Mouse (Mus musculus): ENCODE results near the gene Atxn1. TPM values are rescaled to one million over a fixed set of nuclear protein-coding genes. Genes with fewer than 3 reads are reported as not detected.

The Atxn1 gene
- polyA plus RNA-seq, 1 experiment from 2014 or later = 8.5 TPM

DNA sequence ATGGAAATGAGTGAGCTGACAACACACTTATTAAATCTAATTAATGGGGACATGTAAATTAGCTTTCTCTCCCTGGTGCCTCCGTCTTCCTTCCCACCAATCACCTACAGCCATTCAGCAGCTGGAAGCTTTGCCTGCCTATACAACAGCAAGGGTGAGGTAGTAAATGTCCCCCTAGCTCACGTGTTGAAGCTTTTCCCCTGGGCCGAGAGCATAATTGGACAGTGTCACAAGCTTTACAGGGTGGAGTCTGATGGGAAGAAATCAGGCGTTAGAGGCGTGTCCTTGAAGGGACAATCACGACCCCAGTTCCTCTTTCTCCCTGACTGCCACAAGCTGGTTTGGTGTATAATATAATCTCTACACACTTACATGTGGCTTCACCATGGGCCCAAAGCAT is 364.4 kb downstream of the Atxn1 start:
- Histone ChIP-seq H3K36me3 (no peaks in the 10 kb centered on the region), H3K27me3 (no peaks in the 10 kb centered on the region), H3K27ac (no peak overlapping the region), H3K4me2 (no peak overlapping the region), H3K9ac (no peak overlapping the region), H3K4me1 (peaks cover 3% of the 10 kb centered on the region; the same call in 1 of the 2 replicates), H3K9me3 (no peaks in the 10 kb centered on the region), H3K4me3 (no peak overlapping the region)
- WGBS = 69% methylated on average over 6 of the region's 6 CpGs
- no peak for ATAC-seq (ENCODE audit: borderline replicate concordance, extremely low read depth, low FRiP score, low TSS enrichment)

DNA sequence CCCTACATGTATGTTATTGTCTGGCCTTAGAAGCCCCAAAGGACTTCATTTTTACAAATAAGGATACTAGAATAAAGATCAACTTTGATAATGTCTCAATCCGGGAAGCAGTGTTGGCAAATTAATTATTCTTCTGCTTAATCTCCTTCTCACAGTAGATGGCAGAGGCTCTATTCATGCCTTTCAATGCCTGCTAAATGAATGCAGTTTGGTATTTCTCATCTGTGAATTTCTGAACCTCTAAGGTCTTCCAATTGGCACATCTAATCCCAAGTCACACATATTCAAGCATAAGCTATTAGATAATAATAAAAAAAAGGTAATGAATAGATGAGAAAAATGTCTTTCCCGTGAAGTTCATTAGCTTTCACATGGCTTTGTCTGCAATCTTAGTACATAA is 365.0 kb downstream of the Atxn1 start:
- Histone ChIP-seq H3K36me3 (no peaks in the 10 kb centered on the region), H3K9ac (no peak overlapping the region), H3K4me2 (no peak overlapping the region), H3K4me3 (no peak overlapping the region), H3K27ac (no peak overlapping the region), H3K4me1 (peaks cover 3% of the 10 kb centered on the region; the same call in 1 of the 2 replicates), H3K9me3 (no peaks in the 10 kb centered on the region), H3K27me3 (no peaks in the 10 kb centered on the region)
- no peak for ATAC-seq (ENCODE audit: borderline replicate concordance, extremely low read depth, low FRiP score, low TSS enrichment)
- WGBS = 88% methylated on average over 2 of the region's 2 CpGs

DNA sequence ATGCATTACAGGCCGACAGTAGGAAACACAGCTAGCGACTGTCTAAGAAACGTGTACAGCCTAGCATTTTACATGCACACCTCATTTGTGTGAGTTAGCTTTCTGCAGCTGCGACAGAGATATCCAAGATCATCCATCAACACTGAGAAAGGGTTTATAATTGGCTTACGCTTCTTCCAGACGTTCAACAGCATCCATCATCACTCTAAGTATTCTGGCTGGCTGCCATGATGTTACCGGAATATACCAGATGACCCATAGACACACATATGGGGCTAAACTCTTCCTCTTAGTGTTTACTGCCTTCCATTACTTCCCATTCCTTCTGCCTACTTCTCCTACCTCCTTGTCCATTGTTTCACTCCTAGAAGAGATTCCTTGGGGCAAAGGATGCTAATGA is 369.4 kb downstream of the Atxn1 start:
- Histone ChIP-seq H3K27me3 (no peaks in the 10 kb centered on the region), H3K4me3 (no peak overlapping the region), H3K36me3 (no peaks in the 10 kb centered on the region), H3K4me1 (peaks cover 6% of the 10 kb centered on the region; the same call in 1 of the 2 replicates), H3K9me3 (no peaks in the 10 kb centered on the region), H3K27ac (no peak overlapping the region), H3K9ac (no peak overlapping the region), H3K4me2 (no peak overlapping the region)
- WGBS = 32% methylated on average over 7 of the region's 7 CpGs
- no peak for ATAC-seq (ENCODE audit: borderline replicate concordance, extremely low read depth, low FRiP score, low TSS enrichment)

DNA sequence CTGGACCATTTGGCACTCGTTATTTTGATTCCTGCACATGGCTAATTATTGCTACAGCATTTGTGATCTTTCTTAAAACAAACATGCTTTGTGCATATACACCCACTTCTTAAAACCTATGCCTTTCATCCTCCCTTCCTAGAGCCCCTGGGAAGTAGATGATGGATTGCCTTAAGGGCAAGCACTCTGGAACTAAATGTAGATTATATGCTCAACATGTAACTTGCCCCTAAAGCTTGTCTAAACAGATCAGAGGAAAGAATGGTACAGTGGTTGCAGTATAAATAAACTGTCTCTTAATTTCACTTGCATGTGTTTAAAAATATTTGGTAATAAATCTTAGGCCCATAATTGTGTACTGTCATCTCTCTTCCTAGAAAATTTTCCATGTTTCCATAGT is 370.9 kb downstream of the Atxn1 start:
- H3K4me2 ChIP-seq = no peak overlapping the region
- no peak overlapping the region for H3K9ac ChIP-seq
- no peaks in the 10 kb centered on the region for H3K36me3 ChIP-seq
- H3K9me3 ChIP-seq = no peaks in the 10 kb centered on the region
- peaks cover 6% of the 10 kb centered on the region; the same call in 1 of the 2 replicates for H3K4me1 ChIP-seq
- no peaks in the 10 kb centered on the region for H3K27me3 ChIP-seq
- peak; percentile 46; the same call in 1 of the 2 replicates for ATAC-seq (ENCODE audit: borderline replicate concordance, extremely low read depth, low FRiP score, low TSS enrichment)
- H3K27ac ChIP-seq = no peak overlapping the region
- H3K4me3 ChIP-seq = no peak overlapping the region
- WGBS = 18% methylated on average over 1 of the region's 1 CpGs

DNA sequence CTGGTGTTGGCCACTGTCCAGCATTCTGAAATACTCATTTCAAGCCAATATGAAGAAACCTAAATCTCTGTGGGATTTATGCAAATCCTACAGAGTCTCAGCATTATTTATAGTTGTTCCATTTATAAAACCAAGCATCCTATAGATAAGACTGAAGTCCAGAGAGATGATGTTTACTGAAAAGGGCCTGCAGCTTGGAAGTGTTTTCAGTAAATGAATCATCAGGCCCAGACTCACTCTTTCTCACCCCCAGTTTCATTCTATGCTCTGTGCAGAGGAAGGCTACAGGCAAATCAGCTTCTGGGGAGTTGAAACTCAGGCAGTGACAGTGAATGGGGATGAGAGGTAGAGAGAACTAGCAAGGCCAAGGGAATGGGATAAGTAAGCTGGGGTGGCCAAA is 373.9 kb downstream of the Atxn1 start:
- Histone ChIP-seq H3K27me3 (no peaks in the 10 kb centered on the region), H3K4me3 (no peak overlapping the region), H3K9ac (no peak overlapping the region), H3K4me1 (peaks cover 6% of the 10 kb centered on the region; the same call in 1 of the 2 replicates), H3K36me3 (no peaks in the 10 kb centered on the region), H3K27ac (no peak overlapping the region), H3K9me3 (no peaks in the 10 kb centered on the region), H3K4me2 (no peak overlapping the region)
- no peak for ATAC-seq (ENCODE audit: borderline replicate concordance, extremely low read depth, low FRiP score, low TSS enrichment)

DNA sequence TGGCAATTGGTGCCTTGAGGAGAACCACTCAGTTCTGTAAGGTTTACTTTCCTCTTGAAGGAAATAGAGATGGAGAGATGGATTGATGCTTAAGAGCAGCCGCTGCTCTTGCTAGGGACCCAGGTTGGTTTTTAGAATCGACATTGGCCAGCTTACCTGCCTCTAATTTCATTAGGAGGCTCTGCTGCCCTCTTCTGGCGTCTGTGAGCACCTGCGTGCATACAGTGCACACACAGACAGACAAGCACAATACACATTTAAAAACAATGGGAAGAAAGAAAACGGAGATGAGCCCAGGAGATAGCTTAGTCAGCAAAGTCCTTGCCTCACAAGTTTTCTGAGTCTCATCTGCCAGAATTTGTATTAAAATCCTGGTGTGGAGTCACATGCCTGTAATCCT is 381.7 kb downstream of the Atxn1 start:
- Histone ChIP-seq H3K9me3 (no peaks in the 10 kb centered on the region), H3K9ac (no peak overlapping the region), H3K4me2 (no peak overlapping the region), H3K4me3 (no peak overlapping the region), H3K36me3 (no peaks in the 10 kb centered on the region), H3K27me3 (no peaks in the 10 kb centered on the region), H3K27ac (no peak overlapping the region), H3K4me1 (peaks cover 29% of the 10 kb centered on the region)
- WGBS = 81% methylated on average over 5 of the region's 5 CpGs
- ATAC-seq (ENCODE audit: borderline replicate concordance, extremely low read depth, low FRiP score, low TSS enrichment) = no peak

DNA sequence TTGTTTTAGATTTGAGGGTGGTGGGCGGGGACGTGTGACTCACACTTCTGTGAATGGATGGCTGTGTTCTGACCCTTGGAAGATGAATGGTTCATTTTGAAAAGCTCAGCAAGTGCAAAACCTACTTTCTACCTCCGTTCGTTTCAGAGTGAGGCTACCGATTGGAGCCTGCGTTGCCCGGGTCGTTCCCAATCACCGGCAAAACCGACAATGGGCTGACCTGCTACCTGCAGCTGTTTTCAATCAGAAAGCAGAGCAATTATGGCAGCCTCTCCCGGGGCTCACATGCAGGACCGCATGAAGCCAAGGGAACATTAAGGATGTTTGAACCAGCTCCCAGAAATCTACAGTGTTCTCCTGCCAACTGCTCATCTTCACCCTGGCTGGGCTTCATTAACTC is 382.5 kb downstream of the Atxn1 start:
- 52% methylated on average over 12 of the region's 12 CpGs for WGBS
- Histone ChIP-seq H3K4me3 (no peak overlapping the region), H3K27ac (no peak overlapping the region), H3K4me2 (no peak overlapping the region), H3K9ac (no peak overlapping the region), H3K9me3 (no peaks in the 10 kb centered on the region), H3K27me3 (no peaks in the 10 kb centered on the region), H3K4me1 (peaks cover 35% of the 10 kb centered on the region), H3K36me3 (no peaks in the 10 kb centered on the region)
- ATAC-seq (ENCODE audit: borderline replicate concordance, extremely low read depth, low FRiP score, low TSS enrichment) = no peak

DNA sequence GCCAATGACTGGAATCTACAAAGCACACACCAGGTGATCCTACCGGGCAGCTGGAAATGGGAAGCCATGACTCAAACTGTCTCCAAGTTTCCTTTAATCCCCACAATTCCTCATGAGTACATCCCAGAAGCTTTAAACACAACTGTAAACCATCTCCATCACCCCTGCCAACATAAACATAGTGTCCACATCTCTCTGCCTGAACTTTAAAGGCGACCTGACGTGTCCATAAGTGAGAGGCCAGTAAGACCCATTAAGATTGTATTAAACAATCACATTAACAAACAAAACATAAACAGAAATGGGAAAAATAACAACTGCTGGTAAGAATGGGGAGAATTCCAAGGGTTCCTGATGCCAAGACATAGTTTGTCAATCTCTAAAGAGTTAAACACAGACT is 385.1 kb downstream of the Atxn1 start:
- Histone ChIP-seq H3K9ac (no peak overlapping the region), H3K4me2 (no peak overlapping the region), H3K27ac (peak overlapping the region; percentile 50; the same call in 1 of the 2 replicates), H3K36me3 (no peaks in the 10 kb centered on the region), H3K27me3 (no peaks in the 10 kb centered on the region), H3K4me3 (no peak overlapping the region), H3K4me1 (peaks cover 51% of the 10 kb centered on the region), H3K9me3 (no peaks in the 10 kb centered on the region)
- WGBS = 33% methylated on average over 3 of the region's 3 CpGs
- ATAC-seq (ENCODE audit: borderline replicate concordance, extremely low read depth, low FRiP score, low TSS enrichment) = peak; percentile 62; the same call in 1 of the 2 replicates

DNA sequence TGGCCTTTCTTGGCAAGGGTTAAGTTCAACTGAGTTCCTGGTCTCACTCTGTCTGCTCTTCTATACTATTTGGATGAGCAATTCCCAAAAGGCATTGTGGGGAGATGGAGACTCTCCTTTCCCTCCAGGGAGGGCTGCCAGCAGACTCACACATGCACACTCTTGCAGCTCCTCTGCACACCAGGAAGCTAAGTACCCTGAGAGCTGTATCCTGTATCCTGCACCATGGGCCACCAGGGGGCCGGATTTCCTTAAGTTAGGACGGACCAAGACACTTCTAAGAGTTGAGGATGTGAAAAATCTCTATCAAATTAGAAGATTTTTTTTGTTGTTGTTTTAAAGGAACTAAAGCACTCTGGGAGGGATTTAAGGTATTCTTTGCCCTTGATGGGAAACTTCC is 387.0 kb downstream of the Atxn1 start:
- Histone ChIP-seq H3K27ac (0 out of 2 replicates have a peak overlapping the region, but pooled peaks have one; percentile 22), H3K27me3 (no peaks in the 10 kb centered on the region), H3K4me3 (no peak overlapping the region), H3K36me3 (no peaks in the 10 kb centered on the region), H3K4me2 (no peak overlapping the region), H3K9me3 (no peaks in the 10 kb centered on the region), H3K9ac (no peak overlapping the region), H3K4me1 (peaks cover 51% of the 10 kb centered on the region)
- WGBS = 37% methylated on average over 2 of the region's 2 CpGs
- ATAC-seq (ENCODE audit: borderline replicate concordance, extremely low read depth, low FRiP score, low TSS enrichment) = peak; percentile 59; the same call in 1 of the 2 replicates

DNA sequence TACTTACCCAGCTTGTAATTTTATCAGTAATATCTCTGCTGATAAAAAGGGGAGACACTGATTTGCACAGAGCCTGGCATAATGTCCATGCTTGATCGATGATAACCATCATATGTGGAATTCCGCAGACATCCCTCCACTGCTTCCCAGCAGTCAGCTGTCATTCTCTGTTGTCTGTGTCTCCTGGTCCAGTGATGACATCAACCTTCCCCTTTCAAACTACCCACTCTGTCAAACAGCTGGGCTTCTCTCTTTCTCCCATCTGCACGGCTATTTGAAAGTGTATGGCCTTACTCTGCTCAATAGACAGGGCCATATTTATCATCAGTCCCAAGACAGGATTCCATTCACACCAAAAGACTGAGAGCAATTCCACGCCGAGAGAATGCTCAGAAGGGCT is 387.4 kb downstream of the Atxn1 start:
- H3K27me3 ChIP-seq = no peaks in the 10 kb centered on the region
- H3K27ac ChIP-seq = 0 out of 2 replicates have a peak overlapping the region, but pooled peaks have one; percentile 22
- H3K9me3 ChIP-seq = no peaks in the 10 kb centered on the region
- no peak overlapping the region for H3K4me3 ChIP-seq
- H3K4me2 ChIP-seq = no peak overlapping the region
- H3K4me1 ChIP-seq = peaks cover 49% of the 10 kb centered on the region
- no peaks in the 10 kb centered on the region for H3K36me3 ChIP-seq
- H3K9ac ChIP-seq = no peak overlapping the region
- peak; percentile 15; the same call in 1 of the 2 replicates for ATAC-seq (ENCODE audit: borderline replicate concordance, extremely low read depth, low FRiP score, low TSS enrichment)
- WGBS = 39% methylated on average over 5 of the region's 5 CpGs

DNA sequence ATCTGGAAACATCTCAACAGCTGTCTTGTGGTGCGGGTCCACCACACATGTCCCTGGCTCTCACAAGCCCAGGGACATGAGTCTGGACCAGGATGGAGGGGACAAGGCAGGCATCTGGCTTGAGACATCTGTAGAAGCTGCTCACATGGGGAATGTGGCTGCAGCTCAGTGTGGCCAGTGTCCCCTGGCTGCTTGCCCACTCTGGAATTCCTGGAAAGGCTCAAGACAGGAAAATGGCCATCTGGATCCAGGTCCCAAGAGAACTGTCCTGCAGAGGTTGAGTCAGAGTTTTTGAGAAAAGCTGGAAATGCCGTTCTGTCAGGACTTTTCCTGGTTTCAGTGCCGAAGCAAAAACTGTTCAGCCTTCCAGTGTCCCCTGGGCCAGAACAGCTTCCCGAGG is 388.6 kb downstream of the Atxn1 start:
- Histone ChIP-seq H3K4me2 (no peak overlapping the region), H3K9ac (no peak overlapping the region)

DNA sequence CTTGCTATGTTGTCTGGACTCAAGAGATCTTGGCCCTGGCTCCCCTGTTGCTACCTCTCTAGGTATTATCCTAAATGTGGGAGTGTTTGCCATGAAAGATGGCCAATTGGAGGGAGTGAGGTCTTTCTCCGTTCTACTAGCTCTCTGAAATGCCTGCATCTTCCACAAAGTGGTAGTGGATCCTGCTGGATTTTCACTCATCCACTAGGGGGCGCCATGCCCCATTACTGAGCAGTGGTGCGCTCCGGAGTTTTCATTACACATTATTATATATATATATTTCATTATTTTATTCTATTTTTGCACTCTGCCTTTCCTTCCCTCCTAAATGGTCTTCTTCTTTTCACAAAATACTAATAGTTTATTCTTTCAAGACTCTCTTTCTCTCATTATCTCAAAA is 392.0 kb downstream of the Atxn1 start:
- Histone ChIP-seq H3K9ac (no peak overlapping the region), H3K4me3 (no peak overlapping the region), H3K4me1 (peaks cover 25% of the 10 kb centered on the region), H3K27me3 (no peaks in the 10 kb centered on the region), H3K9me3 (no peaks in the 10 kb centered on the region), H3K4me2 (no peak overlapping the region), H3K27ac (no peak overlapping the region), H3K36me3 (no peaks in the 10 kb centered on the region)
- 19% methylated on average over 4 of the region's 4 CpGs for WGBS
- ATAC-seq (ENCODE audit: borderline replicate concordance, extremely low read depth, low FRiP score, low TSS enrichment) = no peak

More for the DNA sequence above, 388.6 kb downstream of the Atxn1 start:
- H3K9me3 ChIP-seq = no peaks in the 10 kb centered on the region
- H3K27ac ChIP-seq = peak overlapping the region; percentile 80
- 48% methylated on average over 4 of the region's 4 CpGs for WGBS
- peaks cover 49% of the 10 kb centered on the region for H3K4me1 ChIP-seq
- ATAC-seq (ENCODE audit: borderline replicate concordance, extremely low read depth, low FRiP score, low TSS enrichment) = peak; percentile 29; the same call in 1 of the 2 replicates
- H3K4me3 ChIP-seq = no peak overlapping the region
- H3K36me3 ChIP-seq = no peaks in the 10 kb centered on the region
- no peaks in the 10 kb centered on the region for H3K27me3 ChIP-seq

DNA sequence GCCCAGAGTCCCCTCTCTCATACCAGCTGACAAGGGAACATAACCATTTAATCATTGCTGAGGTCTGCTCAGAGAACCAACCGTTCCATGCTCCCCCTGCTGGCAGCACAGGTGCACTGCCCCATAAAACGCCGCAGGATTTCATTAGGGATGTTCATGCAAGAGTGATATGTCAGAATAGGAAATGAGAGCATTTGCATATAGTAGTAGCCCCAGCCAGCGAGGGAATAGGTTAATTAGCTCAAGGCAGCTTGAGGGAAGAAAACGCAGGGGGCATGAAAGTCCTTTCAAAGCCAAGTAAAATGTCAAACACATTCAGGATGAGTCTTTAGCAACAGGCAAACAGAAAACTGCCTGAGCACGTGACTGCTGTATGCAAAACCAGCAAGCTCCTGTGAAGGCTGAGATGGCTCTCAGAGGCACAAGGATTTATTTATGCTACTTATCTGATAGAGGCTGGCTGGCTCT is 393.0 kb downstream of the Atxn1 start:
- under 1% methylated on average over 6 of the region's 6 CpGs for WGBS
- H3K27ac ChIP-seq = no peak overlapping the region
- H3K36me3 ChIP-seq = peaks cover 1% of the 10 kb centered on the region; the same call in 1 of the 2 replicates
- H3K27me3 ChIP-seq = no peaks in the 10 kb centered on the region
- H3K9ac ChIP-seq = no peak overlapping the region
- no peak overlapping the region for H3K4me3 ChIP-seq
- no peaks in the 10 kb centered on the region for H3K9me3 ChIP-seq
- no peak for ATAC-seq (ENCODE audit: borderline replicate concordance, extremely low read depth, low FRiP score, low TSS enrichment)
- H3K4me1 ChIP-seq = peaks cover 16% of the 10 kb centered on the region
- H3K4me2 ChIP-seq = 0 out of 2 replicates have a peak overlapping the region, but pooled peaks have one; percentile 31

Measured in lung, embryonic 15.5 days (tissue).